Mouse (Mus musculus) monocyte, adult 2 months (primary cell): ENCODE results near the gene Stk4.
"Not testable (repeated sequence)": the region's sequence is repeated elsewhere in the genome, so short reads cannot be mapped to it uniquely, and the experiment has no call there.

ENCODE experiments used
- DNase-seq, 2 experiments: peaks; one replicate each; pipeline ENCODE4 v3.0.0; 2022; ENCODE audit warnings: low spot score in 2 of 2, low read depth in 1 of 2

Gene Stk4

DNA sequence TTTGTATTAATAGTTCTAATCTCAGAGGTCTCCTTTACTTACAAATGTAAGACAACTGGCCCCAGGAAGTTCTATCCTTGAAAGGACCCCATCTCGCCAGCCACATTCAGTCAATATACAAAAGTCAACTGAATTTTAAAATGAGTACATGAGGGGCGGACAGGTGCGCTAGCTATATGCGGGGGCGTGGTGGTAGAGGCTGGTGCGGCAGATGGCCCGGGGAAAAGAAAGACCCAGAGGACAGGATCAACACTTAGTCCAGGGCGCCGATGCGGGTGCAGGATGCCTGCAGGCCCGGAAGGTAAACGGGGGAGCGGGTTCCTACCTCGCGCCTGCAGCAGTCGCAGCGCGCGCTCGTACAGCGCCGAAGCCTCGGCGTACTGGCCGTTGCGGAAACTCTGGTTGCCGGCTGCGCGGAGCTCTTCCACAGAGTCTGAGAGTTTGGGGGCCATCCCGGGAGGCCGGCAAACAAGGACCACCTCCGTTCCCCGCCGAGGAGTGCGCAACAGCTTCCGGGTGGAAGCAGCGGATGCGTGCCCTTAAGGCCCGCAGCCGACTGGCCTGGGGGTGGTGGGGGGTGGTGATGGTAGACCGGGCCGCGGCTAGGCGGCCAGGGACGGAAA, at the start of gene Stk4:
Stk4 (plus strand) TSS at position 181 of the 623 bp plus-strand sequence.
- DNase-seq, result no peak

DNA sequence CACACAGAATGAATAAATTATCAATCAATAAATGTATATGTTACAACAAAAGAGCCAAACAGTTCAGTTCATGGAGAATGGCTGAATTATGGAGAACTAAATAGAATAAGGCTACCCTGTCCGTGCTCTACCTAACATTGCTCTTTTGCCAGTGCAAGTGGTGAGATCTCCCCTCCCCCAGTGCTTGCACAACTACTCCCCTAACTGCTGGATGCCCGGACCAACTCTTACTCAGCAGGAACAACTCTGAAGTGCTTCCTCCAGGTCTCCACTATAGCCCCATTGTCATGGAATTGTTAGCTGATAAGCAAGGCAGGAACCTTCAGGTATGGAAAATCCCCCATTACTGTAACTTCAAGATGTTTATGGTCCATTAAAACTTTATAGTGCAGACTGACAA, 48.0 kb upstream of the Stk4 start:
- DNase-seq, result no peak

DNA sequence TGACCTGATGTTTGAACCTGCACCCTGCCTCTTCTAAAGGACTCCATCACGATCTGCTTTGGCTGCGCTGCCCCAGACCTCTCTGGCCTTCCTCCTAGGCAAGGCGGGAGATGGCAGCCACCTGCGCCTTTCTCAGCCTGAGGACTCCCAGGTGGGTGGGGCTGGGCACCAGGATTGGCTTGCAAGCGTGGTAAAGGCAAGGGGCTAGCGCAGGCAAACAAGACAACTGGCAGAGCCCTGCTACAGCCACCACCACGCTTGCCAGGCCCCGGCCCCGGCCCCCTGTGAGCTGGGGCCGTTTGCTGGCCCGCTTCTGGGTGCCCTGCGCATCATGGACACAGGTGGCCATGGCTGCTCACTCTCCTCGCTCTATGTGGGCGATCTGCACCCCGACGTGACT, 45.0 kb upstream of the Stk4 start, which contains the start of gene Pabpc1l:
Pabpc1l (plus strand) TSS at position 301 of the 400 bp plus-strand sequence.
- no peak for DNase-seq

DNA sequence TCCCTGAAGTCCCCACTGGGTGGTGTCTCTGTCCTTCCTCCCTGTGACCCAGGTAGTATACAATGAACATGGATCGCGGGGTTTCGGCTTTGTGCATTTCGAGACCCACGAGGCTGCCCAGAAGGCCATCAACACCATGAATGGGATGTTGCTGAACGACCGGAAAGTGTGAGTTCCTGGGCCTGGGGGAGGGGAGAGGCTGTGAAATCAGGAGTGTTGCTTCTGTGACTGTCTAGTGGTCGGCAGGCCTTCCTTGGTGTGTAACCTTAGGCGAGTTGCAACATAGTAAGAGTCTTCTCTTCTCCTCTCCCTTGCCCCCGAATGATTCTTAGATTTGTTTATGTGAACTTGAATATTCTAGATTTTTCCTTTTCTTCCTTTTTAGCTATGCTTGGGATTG, 39.0 kb upstream of the Stk4 start:
- no peak for DNase-seq

DNA sequence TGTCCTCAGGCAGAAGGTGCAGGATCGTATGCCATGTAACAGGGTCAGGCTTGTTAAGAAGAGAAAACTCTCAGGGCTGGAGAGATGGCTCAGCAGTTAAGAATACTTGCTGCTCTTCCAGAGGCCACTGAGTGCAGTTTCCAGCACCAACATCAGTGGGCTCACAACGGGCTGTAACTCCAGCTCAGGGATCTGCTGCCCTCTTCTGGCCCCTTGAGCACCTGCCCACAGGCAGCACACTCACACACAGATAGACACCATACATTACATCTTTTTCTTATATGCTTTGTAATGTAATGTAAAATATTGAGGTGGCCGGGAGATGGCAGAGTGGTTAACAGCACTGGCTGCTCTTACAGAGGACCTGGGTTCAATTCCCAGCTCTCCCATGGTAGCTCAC, 37.1 kb upstream of the Stk4 start:
- no peak for DNase-seq

DNA sequence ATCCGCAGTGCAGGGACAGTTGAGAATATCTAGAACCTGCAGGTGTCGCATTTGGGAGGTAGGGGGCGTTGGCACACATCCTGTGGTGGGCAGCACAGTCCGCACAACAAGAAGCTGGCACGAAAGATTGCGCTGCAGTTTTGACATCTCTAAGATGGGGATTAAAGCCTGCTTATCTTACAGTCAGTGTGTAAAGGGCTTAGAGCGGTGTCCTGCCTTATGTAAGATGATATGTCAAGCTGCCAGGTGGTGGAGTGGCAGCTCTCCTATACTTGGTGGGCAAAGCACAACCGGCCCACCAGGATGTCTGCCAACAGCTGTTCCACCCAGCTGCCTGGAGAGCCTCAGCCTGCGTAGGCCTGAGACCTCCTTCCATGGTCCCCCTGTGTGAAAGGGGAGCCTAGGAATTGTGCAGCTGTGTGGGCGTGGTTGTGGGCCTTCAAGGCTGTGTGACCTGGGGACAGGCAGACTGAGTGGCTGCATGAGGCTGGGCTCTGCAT, 33.6 kb upstream of the Stk4 start:
- no peak for DNase-seq

DNA sequence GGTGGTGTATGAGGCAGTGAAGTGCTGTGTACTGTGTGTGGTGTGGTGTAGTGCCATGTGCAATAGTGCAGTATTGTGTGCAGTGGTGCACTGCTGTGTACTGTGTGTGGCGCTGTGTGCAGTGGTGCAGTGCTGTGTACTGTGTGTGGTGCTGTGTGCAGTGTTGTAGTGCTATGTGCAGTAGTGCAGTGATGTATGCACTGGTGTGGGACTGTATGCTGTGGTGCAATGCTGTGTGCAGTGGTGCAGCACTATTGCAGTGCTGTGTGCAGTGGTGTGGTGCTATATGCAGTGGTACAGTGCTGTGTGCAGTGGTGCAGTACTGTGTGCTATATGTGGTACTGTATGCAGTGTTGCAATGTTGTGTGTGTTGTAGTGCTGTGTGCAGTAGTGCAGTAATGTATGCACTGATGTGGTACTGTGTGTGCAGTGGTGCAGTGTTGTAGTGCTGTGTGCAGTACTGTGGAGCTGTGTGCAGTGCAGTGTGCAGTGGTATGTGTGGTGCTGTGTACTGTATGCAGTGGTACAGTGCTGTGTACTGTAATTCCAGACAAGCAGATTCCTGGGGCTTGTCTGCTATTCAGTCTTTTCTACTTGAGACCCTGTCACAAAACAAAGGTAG, 31.6 kb upstream of the Stk4 start:
- DNase-seq, result no peak

DNA sequence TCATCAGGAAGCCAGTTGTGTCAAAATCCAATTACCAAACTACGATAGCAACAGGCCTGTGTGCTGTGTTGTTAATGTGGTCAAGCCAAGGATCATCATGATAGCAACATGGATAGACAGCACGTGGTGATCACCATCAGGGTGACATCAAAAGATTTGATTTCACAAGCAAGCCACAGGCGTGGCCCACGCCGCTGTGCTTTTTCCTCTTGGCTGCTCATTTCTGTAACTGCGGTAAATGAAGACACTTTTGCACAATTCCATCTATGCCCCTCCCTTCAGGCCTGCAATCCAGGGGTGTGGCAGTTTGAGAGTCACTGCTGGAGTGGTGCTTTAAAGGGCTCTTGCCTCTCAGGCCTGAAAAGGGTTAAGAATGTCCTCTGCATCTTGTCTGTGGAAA, 29.2 kb upstream of the Stk4 start:
- peak; percentile 72 to 86 for DNase-seq

DNA sequence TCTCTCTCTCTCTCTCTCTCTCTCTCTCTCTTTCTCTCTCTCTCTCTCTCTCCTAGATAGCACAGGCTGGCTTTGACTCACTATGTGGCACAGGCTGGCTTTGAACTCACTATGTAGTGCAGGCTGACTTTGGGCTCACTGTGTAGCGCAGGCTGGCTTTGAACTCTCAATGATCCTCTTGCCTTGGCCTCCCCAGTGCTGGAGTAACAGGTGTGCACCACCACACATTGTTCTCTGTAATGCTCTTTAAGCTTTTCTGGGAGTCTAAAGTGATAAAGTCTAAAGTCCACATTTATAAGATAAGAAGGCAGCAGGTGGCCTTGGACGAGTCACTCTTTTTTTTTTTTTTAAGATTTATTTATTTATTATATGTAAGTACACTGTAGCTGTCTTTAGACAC, 28.6 kb upstream of the Stk4 start:
- no peak for DNase-seq

DNA sequence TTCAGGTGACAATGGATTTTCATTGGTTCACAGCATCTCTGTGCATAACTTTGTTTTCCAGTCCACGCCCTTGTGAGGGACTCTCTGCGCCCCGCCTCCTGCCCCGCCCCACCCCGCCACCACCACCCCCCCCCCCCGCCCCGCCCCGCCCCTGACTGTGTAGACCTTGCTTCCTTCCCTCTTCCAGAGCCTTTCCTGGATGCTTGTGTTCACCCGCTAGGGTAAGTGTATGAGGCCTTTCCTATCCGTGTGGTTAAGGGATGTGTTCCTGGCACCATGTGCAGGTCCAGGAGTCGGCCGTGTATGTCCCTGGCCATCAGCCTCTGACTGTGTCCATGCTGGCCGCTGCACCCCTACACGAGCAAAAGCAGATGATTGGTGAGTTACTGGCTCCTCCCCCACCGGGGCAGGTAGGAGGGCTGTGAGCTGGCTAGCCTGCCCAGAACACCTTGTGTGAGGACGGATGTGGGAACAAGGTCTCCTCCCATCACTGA, 22.9 kb upstream of the Stk4 start:
- DNase-seq, result peak in 1 of 2 experiments; percentile 8

DNA sequence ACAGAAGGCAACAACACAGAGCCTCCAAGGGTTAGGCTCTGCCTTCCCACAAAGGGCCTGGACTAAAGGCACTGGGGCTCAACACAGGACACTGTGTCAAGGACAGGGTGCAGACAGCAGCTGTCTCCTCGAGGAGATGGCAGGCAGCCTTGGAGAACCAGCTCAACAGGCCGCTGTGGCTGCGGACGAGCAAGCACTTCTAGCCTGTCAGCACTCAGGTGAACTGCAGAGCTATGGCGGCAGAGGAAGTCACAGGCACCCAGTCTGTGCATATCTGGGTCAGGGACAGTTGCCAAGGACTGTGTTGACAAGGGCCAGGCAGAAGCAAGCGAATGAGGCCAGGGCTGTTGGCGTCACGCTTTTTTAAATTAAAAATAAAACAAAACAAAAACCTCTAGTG, 16.4 kb upstream of the Stk4 start:
- DNase-seq, result no peak

DNA sequence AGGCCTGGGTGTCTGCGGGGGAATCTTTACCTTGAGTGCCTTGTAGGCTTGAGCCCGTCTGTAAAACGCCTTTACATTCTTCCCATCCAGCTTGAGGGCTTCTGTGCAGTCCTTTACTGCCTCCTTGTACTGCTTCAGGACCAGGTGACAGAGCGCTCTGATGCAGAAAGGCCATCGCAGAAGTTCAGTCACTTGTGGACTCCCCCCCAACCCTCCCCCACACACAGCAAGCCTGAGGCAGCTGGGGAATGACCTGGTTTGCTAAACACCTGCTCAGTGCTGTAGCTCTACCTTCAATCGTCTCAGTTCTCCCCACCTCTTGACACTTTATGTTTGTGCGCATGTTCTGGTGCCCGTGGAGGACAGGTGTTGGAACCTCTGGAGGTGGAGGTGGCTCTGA, 15.5 kb upstream of the Stk4 start:
- no peak for DNase-seq

DNA sequence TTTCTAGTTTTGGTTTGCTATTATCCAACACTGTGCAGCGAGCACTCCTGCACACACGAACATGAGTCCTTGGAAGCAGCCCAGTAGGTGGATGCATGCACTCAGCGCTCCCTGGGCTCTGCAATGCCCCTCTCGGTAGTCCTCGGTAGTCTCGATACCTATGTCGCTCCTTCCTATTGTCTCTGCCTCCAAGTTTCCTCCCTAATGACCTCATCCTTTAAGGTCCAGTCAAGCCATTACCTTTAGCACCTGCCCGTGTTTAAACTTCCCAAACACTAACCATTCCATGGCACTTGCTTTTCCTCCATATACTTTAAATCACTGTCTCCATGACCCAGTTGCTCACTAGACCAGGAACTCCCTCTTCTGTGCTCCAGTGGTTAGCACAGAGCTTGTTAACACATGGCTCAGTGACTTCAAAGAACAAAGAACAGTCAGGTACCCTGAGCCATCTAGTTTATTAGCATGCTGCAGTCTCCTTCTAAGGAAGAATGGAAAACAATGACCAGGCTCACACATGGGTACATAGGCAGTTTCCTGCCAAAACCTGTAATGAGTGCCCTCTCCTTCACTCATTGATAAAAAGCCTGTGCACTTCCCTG, 10.4 kb upstream of the Stk4 start:
- no peak for DNase-seq

DNA sequence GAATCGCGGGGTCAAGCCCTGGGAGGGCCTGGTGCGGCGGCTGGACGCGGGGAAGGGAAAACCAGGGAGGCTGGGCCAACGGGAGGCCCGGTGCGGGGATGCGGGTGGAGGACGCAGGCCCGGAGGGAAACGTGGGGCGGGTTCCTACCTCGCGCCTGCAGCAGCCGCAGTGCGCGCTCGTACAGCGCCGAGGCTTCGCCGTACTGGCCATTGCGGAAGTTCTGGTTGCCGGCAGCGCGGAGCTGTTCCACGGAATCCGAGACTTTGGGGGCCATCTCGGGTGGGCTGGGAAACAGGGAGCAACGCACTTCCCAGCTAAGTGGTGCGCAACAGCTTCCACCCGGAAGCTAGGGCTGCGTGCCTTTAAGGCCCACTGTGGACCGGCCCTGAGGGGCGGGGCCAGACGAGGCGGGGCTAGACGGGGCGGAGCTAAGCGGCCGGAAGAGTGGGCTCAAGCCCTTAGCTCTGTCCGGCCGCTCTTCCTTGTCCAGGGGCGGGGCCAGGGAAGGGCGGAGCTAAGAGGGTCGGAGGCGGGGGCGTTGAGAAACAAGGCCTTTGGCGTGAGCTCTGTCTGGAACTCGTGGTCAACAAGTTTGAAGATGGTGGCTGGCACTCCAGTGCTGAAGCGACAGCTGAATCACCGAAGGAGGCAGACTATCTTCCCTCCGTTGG, 779 bp downstream of the Stk4 start, which contains the start of gene Tomm34:
Tomm34 (minus strand) TSS at position 405 of the 672 bp plus-strand sequence.
- peak; percentile 82 to 88 for DNase-seq

DNA sequence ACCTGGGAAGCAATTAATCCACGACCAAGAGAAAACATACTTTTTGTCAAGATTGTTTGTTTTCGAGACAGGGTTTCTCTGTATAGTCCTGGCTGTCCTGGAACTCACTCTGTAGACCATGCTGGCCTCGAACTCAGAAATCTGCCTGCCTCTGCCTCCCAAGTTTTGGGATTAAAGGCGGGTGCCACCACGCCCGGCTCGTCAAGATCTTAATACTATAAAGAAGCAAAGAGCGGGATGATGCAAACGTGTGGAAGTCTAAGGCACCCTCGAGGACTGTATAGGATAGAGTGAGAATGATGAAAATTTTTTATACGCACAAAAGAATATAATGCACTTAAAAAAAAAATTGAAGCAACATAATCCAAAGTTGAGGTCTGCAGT, 1.3 kb downstream of the Stk4 start:
- DNase-seq, result not testable (repeated sequence)

DNA sequence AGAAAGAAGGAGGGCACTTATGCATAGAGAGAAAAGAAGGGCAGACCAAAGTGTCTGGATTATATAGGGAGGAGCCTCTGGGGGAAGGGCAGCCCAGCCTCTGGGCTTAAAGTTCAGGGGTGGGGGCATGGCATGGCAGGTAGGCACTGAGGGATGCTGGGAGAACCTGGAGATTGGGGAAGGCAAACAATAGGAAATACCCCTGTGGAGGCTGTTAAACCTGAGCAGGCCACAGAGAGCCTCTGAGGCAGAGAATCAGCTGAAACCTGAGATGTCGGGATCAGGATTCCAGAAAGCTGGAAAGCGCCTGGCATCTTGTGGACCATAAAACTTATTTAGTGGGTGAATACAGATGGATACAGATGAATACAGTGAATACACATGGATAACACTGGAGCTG, 2.0 kb downstream of the Stk4 start:
- no peak for DNase-seq

DNA sequence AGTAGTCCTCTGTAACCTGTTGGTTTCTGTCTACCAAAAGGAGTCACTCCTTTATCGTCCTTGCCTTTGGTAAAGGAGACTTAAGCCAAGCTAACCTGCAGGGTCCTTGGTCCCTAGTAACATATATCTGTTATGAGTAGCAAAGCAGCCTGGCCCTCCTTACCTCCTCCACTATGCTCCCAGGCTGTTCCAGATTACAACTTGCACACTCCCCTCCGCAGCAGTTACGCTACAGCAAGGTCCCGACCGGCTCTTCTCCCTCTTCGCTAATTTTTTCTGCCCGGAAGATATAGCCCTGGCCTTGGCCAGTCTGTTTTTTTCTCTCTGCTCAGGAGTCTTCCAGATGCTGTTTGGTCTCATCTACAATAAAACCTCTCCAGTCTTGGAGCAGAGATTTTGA, 3.0 kb downstream of the Stk4 start:
- no peak for DNase-seq

DNA sequence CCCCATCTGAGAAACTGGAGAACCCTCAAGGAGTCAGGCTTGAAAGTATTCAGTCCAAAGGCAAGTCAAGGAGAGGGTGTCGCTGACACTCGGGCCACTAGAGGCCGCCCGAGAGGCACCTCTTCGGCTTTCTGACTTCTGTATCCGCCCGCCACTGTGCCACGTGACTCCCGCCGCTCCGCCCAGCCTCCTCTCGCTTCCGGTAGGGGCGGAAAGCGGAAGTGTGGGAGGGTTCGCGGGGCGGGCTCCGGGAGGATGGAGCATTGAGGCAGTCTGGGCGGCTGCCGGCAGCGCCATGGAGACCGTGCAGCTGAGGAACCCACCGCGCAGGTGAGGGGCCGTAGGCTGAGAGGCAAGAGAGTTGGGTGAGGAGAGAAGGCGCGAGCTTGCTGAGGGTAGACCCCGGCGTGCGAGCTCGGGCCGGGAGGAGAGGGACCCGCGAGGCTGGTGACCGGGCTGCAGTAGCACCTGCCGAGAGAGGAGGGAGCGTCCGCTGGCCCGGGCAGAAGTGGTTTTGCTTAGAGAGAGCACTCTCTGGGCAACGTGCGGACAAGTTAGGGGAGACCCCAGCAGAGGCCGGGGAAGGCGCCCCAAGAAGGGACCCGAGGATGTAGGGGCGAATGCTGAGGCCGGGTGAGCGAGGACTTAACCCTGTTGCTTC, 3.9 kb downstream of the Stk4 start:
- DNase-seq, result peak; percentile 96 to 99

DNA sequence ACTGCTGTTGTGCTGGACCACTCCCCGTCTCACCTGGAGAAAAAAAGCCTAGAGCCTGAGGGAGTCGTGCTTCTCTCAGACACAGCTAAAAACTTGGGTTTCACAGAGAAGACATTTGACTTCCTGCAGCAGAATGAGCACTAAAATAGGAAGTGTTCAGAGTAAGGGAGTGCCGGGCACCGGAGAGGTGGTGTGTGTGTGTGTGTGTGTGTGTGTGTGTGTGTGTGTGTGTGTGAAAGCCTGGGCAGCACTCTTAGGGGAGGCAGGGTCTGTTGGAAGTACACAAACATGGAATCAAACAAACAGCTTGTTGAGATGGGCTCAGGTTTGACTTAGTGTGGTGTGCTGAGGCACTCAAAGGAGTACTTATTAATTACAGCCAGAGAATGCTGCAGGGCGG, 5.0 kb downstream of the Stk4 start:
- DNase-seq, result peak; percentile 5 to 25

DNA sequence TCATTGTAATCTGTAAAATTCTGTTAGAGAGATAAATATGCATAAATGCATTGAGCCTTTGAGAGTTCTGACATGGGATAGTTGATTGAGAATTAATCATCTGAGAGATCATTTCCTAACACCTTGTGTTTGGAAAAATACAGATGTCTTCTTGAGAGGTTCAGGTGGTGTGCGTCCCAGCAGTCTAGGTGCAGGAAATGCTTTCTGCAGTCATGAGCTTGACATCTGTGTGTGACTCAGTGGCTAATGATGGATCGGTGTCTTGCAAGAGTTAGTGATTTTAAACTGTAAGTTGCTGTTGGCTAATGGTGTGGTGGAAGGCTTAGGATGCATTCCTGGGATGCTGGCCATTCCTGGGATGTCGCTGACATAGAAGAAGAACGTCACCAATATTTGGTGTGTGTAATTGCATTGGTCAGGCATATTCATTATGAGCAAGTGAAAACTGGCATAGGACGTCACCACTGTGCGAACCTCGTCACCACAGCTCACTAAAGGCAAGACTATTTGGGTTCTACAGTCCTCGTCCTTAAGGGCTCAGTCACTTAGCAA, 6.8 kb downstream of the Stk4 start:
- no peak for DNase-seq

DNA sequence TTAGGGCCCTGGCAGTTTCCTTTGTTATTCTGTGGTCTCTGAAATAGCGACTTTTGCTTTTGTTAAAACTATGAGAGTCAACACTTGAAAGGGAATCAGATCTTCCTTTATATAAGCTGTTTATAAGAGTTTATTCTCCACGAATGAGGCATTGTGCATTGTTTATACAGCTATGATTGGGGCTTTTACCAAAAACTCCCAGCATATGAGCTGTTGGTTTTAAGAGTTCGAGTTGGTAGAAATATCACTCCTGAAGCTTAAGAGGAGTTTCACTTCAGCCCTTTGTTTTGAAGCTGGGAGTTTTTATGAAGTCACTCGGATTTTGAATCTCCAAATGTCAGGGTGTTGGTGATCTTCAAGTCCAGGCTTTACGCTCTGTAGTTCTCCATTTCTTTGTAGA, 7.8 kb downstream of the Stk4 start:
- DNase-seq, result no peak
